Mouse (Mus musculus) layer of hippocampus, adult 11-12 months (tissue): ENCODE data around the gene Fnbp4.
A peak's percentile ranks its signal among the peaks of the same experiment; 100 is the strongest.

Experiments used
- DNase-seq: peaks from one replicate; pipeline ENCODE4 v3.0.0; 2022; ENCODE audit warnings: low spot score

Gene Fnbp4

GRCm38 (mm10) chr2:90745053-90745678, at the start of gene Fnbp4:
Gene Fnbp4 (plus strand): TSS chr2:90745370.
- DNase-seq: peak; percentile 98

DNA sequence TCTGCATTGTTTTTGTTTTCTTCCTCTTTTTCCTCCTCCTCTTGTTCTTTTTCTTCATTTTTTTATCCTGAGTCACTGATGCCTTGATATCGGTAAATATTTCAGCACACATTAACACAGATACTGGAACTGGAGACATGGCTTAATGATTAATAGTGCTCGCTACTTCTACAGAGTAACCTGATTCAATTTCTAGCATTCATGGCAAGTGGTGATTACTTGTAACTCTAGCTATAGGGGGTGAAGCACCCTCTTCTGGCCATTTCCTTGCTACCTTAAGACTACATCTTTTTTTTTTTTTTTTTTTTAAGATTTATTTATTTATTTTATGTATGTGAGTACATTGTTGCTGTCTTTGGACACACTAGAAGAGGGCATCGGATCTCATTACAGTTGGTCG, 44.2 kb upstream of the Fnbp4 start:
- no peak for DNase-seq

GRCm38 (mm10) chr2:90708548-90708947, 36.6 kb upstream of the Fnbp4 start:
- no peak for DNase-seq

GRCm38 (mm10) chr2:90715555-90716092, 29.5 kb upstream of the Fnbp4 start:
- no peak for DNase-seq

DNA sequence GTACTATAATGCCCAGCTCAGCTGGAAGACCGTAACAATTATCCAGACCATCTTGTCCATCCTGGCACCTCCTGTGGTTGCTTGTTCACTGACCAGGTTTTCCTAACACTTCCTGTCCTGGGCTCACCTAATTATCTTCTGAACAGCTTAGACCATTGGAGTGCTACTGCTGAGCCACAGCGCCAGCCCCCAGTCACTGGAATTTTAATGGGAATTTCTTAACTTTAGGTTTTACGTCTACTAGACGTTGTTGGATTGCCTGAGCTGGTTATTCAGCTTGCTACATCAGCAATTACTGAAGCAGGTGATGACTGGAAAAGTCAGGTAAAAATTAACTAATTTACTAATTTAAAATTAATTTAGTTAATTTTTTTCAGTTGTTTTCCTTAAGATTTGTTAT, 27.8 kb upstream of the Fnbp4 start:
- DNase-seq: no peak

GRCm38 (mm10) chr2:90717948-90718347, 27.2 kb upstream of the Fnbp4 start:
- DNase-seq: no peak

GRCm38 (mm10) chr2:90726818-90727217, 18.4 kb upstream of the Fnbp4 start:
- no peak for DNase-seq

- no peak for DNase-seq
These were observed 9.8 kb upstream of the Fnbp4 start for GRCm38 (mm10) chr2:90735326-90735725.

DNA sequence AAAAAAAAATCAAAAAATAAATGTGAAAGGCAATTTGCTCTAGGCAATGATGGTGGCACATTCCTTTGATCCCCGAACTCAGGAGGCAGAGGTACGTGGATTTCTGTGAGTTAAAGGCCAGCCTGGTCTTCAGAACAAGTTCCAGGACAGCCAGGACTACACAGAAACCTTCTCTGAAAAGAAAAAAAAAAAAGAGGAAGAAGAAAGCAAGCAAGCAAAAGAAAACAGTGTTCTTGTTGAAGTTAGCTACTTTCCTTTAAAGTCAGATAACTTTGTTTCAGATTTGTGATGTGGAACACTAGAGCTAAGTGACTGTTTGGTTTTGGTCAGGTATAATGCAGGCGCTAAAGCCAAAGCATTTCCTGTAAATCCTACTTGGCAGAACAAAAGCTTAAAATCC, 6.4 kb upstream of the Fnbp4 start:
- DNase-seq: no peak

DNA sequence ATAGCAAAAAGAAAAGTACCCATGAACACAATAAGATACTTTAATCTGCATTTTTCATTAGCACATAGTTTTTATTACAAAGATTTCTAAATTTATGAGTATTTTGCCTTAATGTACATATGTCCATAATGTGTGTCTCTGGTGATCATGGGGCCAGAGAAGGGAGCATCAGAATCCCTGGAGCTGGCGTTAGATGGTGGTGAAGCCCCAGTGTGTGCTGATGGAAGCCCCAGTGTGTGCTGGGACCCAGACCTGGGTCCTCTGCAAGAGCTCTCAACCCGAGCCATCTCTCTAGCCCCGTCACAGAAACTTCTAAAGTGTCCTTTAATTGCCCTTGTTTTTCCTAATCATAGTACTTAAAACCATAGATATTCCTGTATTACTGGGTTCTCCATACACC, 5.8 kb upstream of the Fnbp4 start:
- DNase-seq: no peak

GRCm38 (mm10) chr2:90739921-90740320, 5.2 kb upstream of the Fnbp4 start:
- DNase-seq: no peak

GRCm38 (mm10) chr2:90744285-90745052, 701 bp upstream of the Fnbp4 start:
- no peak for DNase-seq

DNA sequence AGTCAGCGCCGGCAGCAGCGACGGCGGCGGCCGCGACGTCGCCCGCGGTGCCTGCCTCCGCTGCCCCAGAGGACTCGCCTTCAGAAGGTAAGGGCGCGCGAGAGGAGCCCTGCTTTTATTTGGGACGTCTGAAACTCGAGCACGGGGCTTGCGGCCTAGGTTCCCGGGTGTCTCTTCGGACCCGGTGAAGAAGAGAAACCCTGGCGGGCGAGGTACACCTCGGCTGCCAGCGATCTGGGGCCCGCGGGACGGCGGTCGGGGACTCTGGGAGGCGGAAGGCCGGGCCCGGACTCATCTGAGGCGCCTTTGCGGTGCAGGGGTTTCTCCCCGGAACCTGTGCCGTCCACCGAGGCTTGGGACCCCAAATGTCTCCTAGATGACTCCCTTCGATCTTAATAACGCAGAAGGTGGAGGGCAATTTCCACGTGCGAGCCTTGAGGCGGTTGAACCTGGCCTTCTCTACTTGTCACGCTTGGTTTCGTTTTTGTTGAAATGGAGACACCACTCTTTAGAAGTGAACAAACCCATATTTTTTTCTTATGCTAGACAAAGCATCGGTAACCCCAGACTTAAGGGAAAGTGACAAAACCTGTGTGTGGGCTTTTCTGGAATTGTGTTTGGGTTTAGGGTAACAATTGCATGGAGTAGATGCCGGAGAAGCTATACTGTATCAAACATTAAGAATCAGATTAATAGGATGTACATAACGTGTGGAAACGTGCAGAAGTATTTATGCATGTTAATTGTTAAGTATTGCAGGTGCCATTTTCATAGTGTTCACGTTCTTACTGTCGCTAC, 769 bp downstream of the Fnbp4 start:
- no peak for DNase-seq

GRCm38 (mm10) chr2:90746538-90746865, 1.3 kb downstream of the Fnbp4 start:
- no peak for DNase-seq

DNA sequence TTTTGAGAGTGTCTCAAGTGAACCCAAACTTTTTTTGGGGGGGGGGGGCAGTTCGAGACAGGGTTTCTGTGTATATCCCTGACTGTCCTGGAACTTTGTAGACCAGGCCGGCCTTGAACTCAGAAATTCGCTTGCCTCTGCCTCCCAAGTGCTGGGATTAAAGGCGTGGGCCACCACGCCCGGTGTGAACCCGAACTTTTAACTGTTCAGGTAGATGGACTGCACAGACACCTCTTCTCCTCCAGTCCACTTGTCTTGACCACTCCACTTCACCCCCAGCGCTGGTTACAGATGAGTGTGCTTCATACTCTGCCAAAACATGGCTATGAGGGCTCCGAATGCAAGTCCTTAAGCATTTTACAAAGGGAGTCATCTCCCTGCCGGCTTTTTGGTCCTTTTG, 2.0 kb downstream of the Fnbp4 start:
- DNase-seq: no peak

GRCm38 (mm10) chr2:90749676-90750459, 4.7 kb downstream of the Fnbp4 start:
- DNase-seq: no peak

GRCm38 (mm10) chr2:90753565-90753964, 8.4 kb downstream of the Fnbp4 start:
- DNase-seq: no peak

DNA sequence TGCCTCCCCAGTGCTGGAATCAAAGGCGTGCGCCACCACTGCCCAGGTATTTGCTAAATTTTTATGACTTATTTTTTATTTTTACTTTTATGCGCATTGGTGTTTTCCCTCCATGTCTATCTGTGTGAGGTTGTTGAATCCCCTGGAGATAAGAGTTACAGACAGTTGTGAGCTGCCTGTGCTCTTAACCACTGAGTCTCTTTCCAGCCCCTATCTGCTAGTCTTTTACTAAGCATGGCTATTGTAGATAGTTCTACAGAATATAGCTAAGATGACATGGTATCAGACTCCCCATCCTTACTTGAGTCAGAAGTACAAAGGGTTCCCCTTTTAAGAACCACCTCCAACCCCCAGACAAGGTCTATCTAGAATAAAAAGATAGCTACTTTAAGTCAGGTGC, 9.0 kb downstream of the Fnbp4 start:
- DNase-seq: no peak

DNA sequence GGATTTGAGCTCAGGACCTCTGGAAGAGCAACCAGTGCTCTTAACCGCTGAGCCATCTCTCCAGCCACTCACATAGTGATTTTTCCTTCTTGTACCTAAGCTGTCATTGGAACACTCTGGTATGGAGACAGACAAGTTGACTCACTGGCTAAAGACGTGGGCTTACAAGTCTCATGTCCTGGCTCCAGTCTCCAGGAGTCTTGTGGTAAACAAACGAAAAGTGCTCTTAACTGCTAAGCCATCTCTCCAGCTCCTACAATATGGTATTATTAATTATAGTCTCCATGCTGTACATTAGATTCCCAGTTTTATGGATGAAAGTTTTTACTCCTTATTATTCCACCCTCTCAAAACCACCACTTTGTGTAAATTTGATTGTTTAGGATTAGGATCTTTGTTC, 20.0 kb downstream of the Fnbp4 start:
- DNase-seq: no peak

GRCm38 (mm10) chr2:90781323-90781722, 36.2 kb downstream of the Fnbp4 start:
- DNase-seq: no peak

- DNase-seq: no peak
These were observed 36.8 kb downstream of the Fnbp4 start for GRCm38 (mm10) chr2:90781938-90782337.

DNA sequence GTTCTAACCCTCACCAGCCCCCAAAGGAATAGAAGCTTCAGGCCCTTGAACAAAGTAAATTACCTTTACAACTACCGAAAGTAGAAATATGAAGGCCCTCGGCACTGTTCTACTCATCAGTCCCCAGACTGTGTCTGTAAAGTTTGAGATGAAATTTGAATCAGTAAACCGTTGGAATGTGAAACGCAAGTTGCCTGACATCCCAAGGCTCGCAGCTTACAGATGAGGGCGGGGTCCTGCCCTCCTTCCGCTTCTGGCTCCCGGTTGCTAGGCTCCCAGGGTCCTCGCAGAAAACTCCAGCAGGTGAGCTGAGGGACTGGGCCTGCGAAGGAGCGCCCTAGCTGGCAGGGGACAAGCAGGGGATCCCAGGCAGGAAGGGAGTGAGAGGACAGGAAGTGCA, 37.3 kb downstream of the Fnbp4 start, which contains the start of gene Agbl2:
TSS of gene Agbl2 (plus strand) at position 270 of the 400 bp plus-strand sequence.
- no peak for DNase-seq
